Mouse (Mus musculus) cerebellum, postnatal 25 days (tissue): ENCODE results near the gene Palm.

ENCODE experiments used
- DNase-seq, 2 experiments: peaks; one replicate each; pipeline ENCODE4 v3.0.0; 2021; ENCODE audit warnings: mixed read lengths in 2 of 2

Palm gene

DNA sequence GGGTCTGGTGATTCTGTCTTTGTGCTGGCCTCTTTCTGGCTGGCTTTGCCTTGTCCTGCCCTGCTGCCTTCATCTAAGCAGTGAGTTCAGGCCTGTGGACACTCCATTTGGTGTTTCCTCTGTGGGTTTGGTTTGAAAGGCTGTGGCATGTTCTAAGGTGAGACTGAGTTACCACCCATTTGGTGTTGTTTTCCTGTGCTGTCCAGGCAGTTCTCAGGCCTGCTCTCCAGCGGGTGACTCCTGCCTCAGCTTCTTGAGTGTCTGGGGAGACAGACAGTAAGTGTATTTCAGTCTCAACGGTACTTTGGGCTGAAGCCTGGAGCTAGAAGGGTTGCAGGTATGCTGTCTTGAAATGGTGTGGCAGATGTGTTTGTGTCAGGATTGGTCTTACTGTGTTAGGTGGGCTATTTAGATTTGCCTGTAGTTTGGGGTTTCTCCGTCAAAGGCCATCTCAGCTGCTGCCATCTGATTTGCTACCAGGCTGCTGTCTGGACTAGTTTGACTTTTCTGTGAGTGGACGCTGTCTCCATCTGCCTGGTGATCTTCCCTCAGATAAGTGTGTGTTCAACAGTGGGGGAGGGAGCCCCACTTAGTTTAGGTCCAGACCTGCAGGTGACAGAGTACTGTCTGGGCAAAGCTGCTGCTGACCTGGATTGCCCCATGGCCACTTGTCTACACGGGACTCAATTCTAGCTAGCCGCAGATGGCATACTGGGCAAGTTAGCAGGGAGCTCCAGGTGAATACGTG is 63.5 kb downstream of the Palm start:
- DNase-seq, result no peak

- DNase-seq, result peak; percentile 55 to 65
These were observed 64.1 kb downstream of the Palm start for GRCm38 (mm10) chr10:79857452-79857811.

GRCm38 (mm10) chr10:79857894-79858293 is 64.5 kb downstream of the Palm start:
- DNase-seq, result no peak

DNA sequence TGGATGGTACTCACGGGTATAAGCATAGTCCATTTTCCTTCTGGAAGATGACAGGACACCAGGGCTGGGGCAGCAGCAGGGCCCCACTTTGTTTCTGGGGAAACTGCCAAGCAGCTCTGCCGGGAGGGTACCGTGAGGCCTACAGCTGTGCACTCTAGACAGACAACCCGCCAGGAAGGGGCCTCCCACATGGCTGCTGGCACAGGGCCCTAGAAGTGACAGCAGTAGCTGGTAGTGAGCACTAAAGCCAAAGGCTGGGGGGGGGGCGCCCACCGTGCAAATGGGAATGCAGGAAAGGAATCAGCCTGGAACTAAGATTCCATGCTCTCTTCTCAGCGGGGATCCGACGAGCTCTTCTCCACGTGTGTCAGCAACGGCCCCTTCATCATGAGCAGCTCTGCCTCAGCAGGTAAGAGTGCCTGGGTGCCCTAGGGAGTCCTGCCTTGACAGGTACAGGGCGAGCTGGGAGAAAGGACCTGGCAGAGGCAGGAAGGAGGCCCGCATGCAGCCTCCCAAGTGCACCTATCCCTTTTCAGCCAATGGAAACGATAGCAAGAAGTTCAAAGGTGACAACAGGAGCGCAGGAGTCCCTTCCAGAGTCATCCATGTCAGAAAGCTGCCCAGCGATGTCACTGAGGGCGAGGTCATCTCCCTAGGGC is 65.2 kb downstream of the Palm start:
- peak; percentile 58 to 74 for DNase-seq

DNA sequence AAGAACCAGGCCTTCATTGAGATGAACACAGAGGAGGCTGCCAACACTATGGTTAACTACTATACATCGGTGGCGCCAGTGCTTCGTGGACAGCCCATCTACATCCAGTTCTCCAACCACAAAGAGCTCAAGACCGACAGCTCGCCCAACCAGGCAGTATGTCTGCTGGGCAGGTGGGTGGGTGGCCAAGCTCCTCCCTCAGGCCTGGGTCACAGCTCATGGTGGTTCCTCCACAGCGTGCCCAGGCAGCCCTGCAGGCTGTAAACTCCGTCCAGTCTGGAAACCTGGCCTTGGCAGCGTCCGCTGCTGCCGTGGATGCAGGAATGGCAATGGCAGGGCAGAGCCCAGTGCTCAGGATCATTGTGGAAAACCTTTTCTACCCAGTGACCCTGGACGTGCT is 65.7 kb downstream of the Palm start:
- DNase-seq, result peak; percentile 39 to 42

DNA sequence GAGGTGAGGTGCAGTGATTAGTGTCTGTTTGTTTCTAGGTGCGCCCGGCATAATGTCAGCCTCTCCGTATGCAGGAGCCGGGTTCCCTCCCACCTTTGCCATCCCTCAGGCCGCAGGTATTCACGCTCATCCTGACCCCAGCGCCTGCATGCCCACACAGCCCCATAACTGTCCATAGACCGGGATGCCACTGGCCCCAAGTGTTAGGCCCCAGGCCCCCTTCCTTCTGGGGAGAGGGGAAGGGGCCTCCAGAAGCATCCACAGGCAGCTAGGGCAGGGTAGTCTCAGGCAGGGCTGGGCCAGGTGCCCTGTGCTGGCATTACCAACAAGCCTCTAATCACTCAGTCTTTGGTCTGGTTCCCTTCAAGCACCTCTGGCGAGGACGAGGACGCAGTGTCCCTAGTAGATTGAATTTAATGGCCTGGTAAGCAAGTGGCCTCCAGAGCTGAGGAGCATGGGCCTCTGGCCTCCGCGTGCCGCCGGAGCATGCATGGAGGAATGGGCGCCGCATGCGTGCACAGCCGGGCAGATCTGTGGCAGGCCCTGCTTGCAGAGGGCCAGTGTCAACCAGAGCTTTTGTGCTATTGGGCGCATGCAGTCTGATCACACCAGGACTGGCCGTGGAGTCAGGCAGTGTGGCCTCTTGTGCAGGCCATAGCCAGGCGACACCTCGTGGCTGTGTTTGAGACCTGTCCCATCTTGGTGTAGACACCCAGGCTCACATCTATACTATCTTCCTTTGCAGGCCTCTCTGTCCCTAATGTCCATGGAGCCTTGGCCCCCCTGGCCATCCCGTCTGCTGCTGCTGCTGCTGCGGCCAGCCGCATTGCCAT is 66.9 kb downstream of the Palm start:
- no peak for DNase-seq

DNA sequence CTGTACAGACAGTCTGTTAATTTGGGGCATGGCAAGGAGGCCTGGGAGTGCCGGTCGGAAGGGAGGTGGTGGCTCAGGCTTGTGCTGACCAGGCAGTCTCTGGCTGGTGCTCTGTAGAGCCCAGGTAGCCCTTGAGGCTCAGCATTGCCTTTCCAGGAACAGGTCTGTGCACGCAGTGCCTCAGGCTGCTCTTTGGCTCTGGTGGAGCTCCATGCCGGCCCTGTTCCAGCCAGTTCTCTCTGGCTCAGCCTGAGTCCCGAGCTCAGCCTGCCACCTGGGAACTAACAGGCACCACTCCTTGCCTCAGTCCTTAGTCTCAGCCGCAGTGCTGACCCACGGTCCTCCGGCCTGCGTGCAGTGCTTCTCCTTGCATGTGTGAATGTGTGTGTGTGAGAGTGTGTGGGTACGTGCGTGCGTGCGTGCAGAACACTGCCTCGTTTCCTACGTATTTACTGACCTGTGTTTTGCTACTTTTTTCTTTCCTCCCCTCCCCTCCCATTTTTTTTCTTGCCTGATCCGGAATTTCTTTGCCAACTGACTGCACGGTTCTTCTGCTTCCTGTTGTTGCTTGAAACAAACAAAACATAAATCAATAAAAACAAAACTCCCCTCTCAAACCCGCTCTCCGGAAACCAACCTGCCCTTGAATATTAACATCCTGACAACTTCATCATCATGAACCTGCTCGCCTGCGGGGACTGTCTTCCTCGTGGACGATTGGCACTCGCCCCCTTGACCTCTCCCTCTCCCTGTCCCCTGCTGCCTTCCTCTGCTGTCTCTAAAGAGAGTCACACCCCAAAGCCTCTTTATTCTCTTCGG is 68.1 kb downstream of the Palm start:
- peak; percentile 84 to 86 for DNase-seq

GRCm38 (mm10) chr10:79862049-79862788 is 68.8 kb downstream of the Palm start:
- peak in 1 of 2 experiments; percentile 27 for DNase-seq

- DNase-seq, result peak in 1 of 2 experiments; percentile 30
These were observed 69.6 kb downstream of the Palm start for GRCm38 (mm10) chr10:79862925-79863324.

- DNase-seq, result no peak
These were observed 71.2 kb downstream of the Palm start for GRCm38 (mm10) chr10:79864351-79865188.

DNA sequence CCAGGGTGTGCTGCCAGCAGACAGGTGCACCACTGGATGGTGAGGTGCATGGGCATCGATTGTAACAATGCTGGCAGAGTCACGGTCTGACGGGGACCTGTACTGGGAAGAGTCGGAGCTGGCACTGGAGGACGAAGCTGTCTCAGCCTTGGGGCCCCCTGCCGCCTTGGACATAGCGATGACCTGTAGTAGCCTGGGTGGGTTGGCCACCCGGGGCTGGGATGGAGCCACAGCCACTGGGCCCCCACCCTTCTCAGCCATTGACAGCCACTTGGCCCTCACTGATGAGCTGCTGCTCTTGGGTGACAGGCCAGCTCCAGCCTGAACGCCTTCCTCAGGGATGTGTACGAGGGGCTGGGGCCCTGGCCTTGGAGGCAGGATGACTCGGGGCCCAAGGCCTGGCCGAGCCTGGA is 71.8 kb downstream of the Palm start:
- no peak for DNase-seq

- DNase-seq, result peak; percentile 63 to 66
These were observed 72.5 kb downstream of the Palm start for GRCm38 (mm10) chr10:79865801-79866295.

DNA sequence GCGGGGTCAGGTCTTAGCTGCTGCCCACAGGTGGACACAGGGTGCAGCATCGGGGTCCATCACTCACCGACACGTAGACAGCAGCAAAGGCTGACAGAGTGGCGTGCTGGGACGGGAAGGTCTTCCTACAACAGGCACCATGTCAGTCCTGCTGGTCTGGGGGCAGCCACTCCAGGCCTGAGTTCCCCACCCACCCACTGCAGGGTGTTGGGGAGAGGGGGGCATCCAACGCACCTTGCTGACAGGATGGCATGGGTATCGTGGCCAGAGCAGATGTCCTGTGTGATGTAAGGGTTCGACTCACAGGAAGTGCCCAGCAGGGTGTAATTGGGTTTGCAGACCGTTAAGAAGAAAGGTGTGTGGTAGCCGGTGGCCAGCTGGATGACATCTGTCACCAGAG is 73.2 kb downstream of the Palm start:
- DNase-seq, result no peak
